Mouse (Mus musculus) hindbrain, embryonic 11.5 days (tissue): ENCODE measurements around the gene Aoc1. TPM values are rescaled to one million over a fixed set of nuclear protein-coding genes. Genes with fewer than 3 reads are reported as not detected.

Source experiments
- ATAC-seq: fragments of 200-750 bp; cut with Nextera tagmentation; 2 replicates; pipeline ENCODE4 v1.8.0; 2017; ENCODE audit warnings: mild to moderate bottlenecking, moderate TSS enrichment, moderate library complexity; ENCODE audit not compliant: low FRiP score
- DNase-seq: peaks from one replicate; pipeline ENCODE4 v3.0.0-alpha.2; 2015; ENCODE audit warnings: low spot score
- H3K27ac ChIP-seq: fragments of 300-500 bp; sonication (generic); 2 replicates; pipeline ENCODE4 v1.5.1; 2014; ENCODE audit warnings: mild to moderate bottlenecking, low read depth, low read length
- H3K27me3 ChIP-seq: fragments of 300-500 bp; sonication (generic); 2 replicates; pipeline ENCODE4 v1.6.1; 2014; ENCODE audit warnings: mild to moderate bottlenecking, low read length, moderate library complexity, mixed read lengths; ENCODE audit not compliant: control insufficient read depth, insufficient read depth
- H3K36me3 ChIP-seq: fragments of 300-500 bp; sonication (generic); 2 replicates; pipeline ENCODE4 v1.6.1; 2014; ENCODE audit warnings: mild to moderate bottlenecking, low read length, moderate library complexity, mixed read lengths; ENCODE audit not compliant: control insufficient read depth, insufficient read depth
- H3K4me1 ChIP-seq: fragments of 300-500 bp; sonication (generic); replicated peaks from 2 replicates; pipeline ENCODE4 v1.6.1; 2014; ENCODE audit warnings: low read length, mixed read lengths; ENCODE audit not compliant: control insufficient read depth, insufficient read depth
- H3K4me2 ChIP-seq: fragments of 300-500 bp; sonication (generic); replicated peaks from 2 replicates; pipeline ENCODE4 v1.6.1; 2014; ENCODE audit warnings: mild to moderate bottlenecking, low read depth, low read length
- H3K4me3 ChIP-seq: fragments of 300-500 bp; sonication (generic); 2 replicates; pipeline ENCODE4 v1.5.1; 2014; ENCODE audit warnings: low read depth, low read length
- H3K9ac ChIP-seq: fragments of 300-500 bp; sonication (generic); 2 replicates; pipeline ENCODE4 v1.6.1; 2014; ENCODE audit warnings: low read depth, low read length
- H3K9me3 ChIP-seq: fragments of 300-500 bp; sonication (generic); 2 replicates; pipeline ENCODE4 v1.6.1; 2016; ENCODE audit warnings: low read length; ENCODE audit not compliant: control insufficient read depth
- WGBS: fragments of 180-500 bp; shearing (Covaris S2); extraction: QIAGEN DNeasy Blood & Tissue Kit; methylation state at CpG from one replicate; pipeline ENCODE4 v1.1.7; 2014; 5-methylcytosine and 5-hydroxymethylcytosine counted together
- polyA plus RNA-seq: library from polyadenylated mRNA; unstranded; fragments of >200 nt; fragmentation: Nextera tagmentation; extraction: Ambion mirVana; gene quantifications from 2 replicates; pipeline ENCODE4 v1.2.1, GENCODE M21; 2014

The Aoc1 gene
- polyA plus RNA-seq, 1 experiment from 2014 or later: not detected

DNA sequence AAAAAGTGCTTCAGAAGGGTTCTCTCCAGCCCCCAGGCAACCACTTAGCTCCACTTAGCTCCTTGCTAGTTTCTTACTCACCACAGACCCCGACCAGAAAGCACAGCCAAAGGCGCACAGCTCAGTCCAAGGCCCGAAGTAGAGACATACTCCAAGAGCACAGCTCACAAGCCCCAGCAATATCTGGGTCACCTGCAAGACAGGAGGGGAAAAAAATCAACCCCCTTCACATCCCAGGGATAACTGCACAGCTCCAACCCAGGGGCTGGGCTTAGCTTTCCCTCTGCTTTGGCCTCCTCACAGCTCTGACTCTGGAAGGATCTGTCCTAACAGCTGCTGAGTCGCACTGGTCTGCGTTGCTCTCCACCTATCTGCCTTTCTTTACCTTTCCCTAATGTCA lies 36.5 kb upstream of the Aoc1 start:
- no peak overlapping the region for H3K4me2 ChIP-seq
- no peak for DNase-seq
- no peak for ATAC-seq
- WGBS: 86% methylated on average over 5 of the region's 5 CpGs
- no peaks in the 10 kb centered on the region for H3K36me3 ChIP-seq
- no peaks in the 10 kb centered on the region for H3K9me3 ChIP-seq
- no peak overlapping the region for H3K27ac ChIP-seq
- no peak overlapping the region for H3K9ac ChIP-seq
- H3K4me3 ChIP-seq: no peak overlapping the region
- no peaks in the 10 kb centered on the region for H3K27me3 ChIP-seq
- H3K4me1 ChIP-seq: peaks cover 4% of the 10 kb centered on the region; the same call in 1 of the 2 replicates

DNA sequence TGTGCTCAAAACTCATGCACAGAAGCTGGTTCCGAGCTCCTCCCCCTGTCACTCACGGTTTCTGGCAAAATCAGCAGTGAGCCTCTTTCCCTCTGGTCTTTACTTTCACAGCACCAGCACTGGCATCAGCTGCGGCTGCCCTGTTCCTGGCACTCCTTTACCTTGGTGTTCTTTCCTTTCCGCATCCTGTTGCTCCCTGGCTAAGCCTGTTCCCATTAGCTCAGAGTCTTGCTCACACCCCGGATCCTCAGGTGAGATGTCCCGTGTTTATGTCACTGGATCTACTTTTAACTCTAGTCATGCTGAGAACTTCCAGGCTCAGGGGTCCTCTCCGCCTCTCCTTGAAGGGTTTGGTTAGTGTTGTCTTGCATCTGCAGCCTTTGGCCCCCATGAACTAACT lies 35.2 kb upstream of the Aoc1 start:
- H3K36me3 ChIP-seq: no peaks in the 10 kb centered on the region
- H3K27ac ChIP-seq: no peak overlapping the region
- no peaks in the 10 kb centered on the region for H3K9me3 ChIP-seq
- H3K4me3 ChIP-seq: no peak overlapping the region
- no peak overlapping the region for H3K4me2 ChIP-seq
- 80% methylated on average over 7 of the region's 7 CpGs for WGBS
- H3K27me3 ChIP-seq: no peaks in the 10 kb centered on the region
- peaks cover 5% of the 10 kb centered on the region; the same call in 1 of the 2 replicates for H3K4me1 ChIP-seq
- ATAC-seq (no peak), DNase-seq (no peak)
- H3K9ac ChIP-seq: no peak overlapping the region

- no peaks in the 10 kb centered on the region for H3K27me3 ChIP-seq
- H3K4me3 ChIP-seq: no peak overlapping the region
- no peak overlapping the region for H3K9ac ChIP-seq
- H3K4me1 ChIP-seq: peaks cover 5% of the 10 kb centered on the region; the same call in 1 of the 2 replicates
- no peak for DNase-seq
- no peaks in the 10 kb centered on the region for H3K36me3 ChIP-seq
- H3K27ac ChIP-seq: no peak overlapping the region
- ATAC-seq: no peak
- no peaks in the 10 kb centered on the region for H3K9me3 ChIP-seq
- WGBS: 83% methylated on average over 6 of the region's 6 CpGs
- H3K4me2 ChIP-seq: no peak overlapping the region
Observed at GRCm38 (mm10) chr6:48838321-48839080, 34.2 kb upstream of the Aoc1 start.

GRCm38 (mm10) chr6:48840371-48840969 lies 32.2 kb upstream of the Aoc1 start, which contains the start of gene Tmem176a:
Gene Tmem176a (plus strand): TSS chr6:48840919.
- ATAC-seq: peak; percentile 20; the same call in 1 of the 2 replicates

DNA sequence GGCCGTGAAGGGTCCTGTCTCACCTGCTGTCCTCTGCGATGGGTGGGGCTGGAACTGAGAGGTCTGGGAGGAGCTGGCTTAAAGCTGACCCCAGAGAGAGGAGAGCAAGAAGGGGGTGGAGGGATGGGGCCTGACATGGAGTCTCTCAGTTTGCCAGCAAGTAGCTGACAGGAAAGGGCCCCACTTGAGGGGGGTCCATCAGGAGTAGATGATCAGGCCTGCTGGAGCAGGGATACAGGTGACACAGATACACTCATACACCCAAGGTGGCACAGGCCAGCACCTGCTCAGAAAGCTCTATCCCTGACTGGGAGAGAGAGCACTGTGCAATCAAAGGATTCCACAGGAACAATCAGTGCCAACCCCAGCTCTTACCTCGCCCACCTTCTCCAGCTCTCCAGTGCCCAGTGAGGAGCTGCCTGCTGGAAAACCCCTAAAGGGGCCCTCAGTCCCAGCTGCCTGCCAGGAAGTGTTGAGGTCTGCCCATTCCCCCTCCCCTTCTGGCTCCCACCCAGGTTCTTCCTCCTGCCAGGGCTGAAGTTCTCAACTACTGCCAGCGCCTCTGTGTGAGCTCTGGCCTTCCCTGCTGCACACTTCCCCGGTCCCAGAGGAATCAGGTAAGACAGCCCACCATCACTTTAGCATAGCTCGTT lies 31.6 kb upstream of the Aoc1 start, which contains the start of gene Tmem176b:
TSS of gene Tmem176b (minus strand) at position 524 of the 653 bp plus-strand sequence.
- ATAC-seq: peak; percentile 85
- Histone ChIP-seq H3K27me3 (no peaks in the 10 kb centered on the region), H3K4me1 (peaks cover 5% of the 10 kb centered on the region; the same call in 1 of the 2 replicates), H3K9ac (peak within 1 kb of the TSS; percentile 31; the same call in 1 of the 2 replicates), H3K4me3 (peak within 1 kb of the TSS; percentile 22), H3K36me3 (no peaks in the 10 kb centered on the region), H3K9me3 (no peaks in the 10 kb centered on the region), H3K27ac (0 out of 2 replicates have a peak within 1 kb of the TSS, but pooled peaks have one; percentile 18), H3K4me2 (peak within 1 kb of the TSS; percentile 4)
- peak; percentile 76 for DNase-seq
- 31% methylated on average over 6 of the region's 6 CpGs for WGBS

More at GRCm38 (mm10) chr6:48840371-48840969, 32.2 kb upstream of the Aoc1 start, which contains the start of gene Tmem176a:
- Histone ChIP-seq H3K9me3 (no peaks in the 10 kb centered on the region), H3K27me3 (no peaks in the 10 kb centered on the region), H3K4me3 (peak within 1 kb of the TSS; percentile 22), H3K4me2 (peak within 1 kb of the TSS; percentile 4), H3K27ac (0 out of 2 replicates have a peak within 1 kb of the TSS, but pooled peaks have one; percentile 18), H3K36me3 (no peaks in the 10 kb centered on the region), H3K4me1 (peaks cover 5% of the 10 kb centered on the region; the same call in 1 of the 2 replicates), H3K9ac (peak within 1 kb of the TSS; percentile 31; the same call in 1 of the 2 replicates)
- DNase-seq: peak; percentile 38
- WGBS: 47% methylated on average over 7 of the region's 7 CpGs

GRCm38 (mm10) chr6:48842111-48842842 lies 30.4 kb upstream of the Aoc1 start:
- Histone ChIP-seq H3K9ac (no peak overlapping the region), H3K27ac (no peak overlapping the region), H3K4me1 (peaks cover 5% of the 10 kb centered on the region; the same call in 1 of the 2 replicates), H3K27me3 (no peaks in the 10 kb centered on the region), H3K9me3 (no peaks in the 10 kb centered on the region), H3K36me3 (no peaks in the 10 kb centered on the region), H3K4me3 (no peak overlapping the region), H3K4me2 (no peak overlapping the region; the same call in 1 of the 2 replicates)
- WGBS: 75% methylated on average over 10 of the region's 11 CpGs
- DNase-seq: no peak
- ATAC-seq: no peak

DNA sequence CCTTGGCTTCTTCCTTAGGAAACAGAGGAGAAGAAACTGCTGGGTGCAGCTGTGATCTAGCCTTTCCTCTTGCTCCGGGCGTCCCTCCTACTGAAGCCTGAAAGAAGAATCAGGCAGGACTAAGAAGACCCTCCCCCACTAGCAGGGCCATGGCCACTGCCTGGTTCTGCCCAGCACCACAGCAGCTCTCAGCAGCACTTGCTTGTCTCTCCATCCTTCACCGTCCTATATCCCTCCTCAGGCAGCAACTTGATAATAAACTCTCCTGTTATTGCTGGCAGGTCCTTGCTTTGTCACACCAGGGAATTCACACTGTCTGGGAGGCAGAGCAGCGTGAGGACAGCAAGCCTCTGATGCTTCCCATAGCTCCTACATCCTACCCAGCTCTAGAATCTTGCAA lies 27.6 kb upstream of the Aoc1 start:
- no peak overlapping the region for H3K9ac ChIP-seq
- H3K36me3 ChIP-seq: no peaks in the 10 kb centered on the region
- ATAC-seq: no peak
- no peak overlapping the region for H3K27ac ChIP-seq
- 76% methylated on average over 4 of the region's 4 CpGs for WGBS
- H3K27me3 ChIP-seq: no peaks in the 10 kb centered on the region
- H3K4me2 ChIP-seq: no peak overlapping the region
- H3K4me1 ChIP-seq: peaks cover 5% of the 10 kb centered on the region; the same call in 1 of the 2 replicates
- no peaks in the 10 kb centered on the region for H3K9me3 ChIP-seq
- DNase-seq: no peak
- no peak overlapping the region for H3K4me3 ChIP-seq
